Mouse (Mus musculus) liver, adult 2 months (tissue): ENCODE data around the gene Ntn5.

Experiments
- CTCF ChIP-seq: fragments of 200-500 bp; IDR thresholded peaks from 2 replicates; pipeline ENCODE4 v1.5.1; 2011; ENCODE audit warnings: low read depth, low read length, control low read depth
- POLR2A ChIP-seq: fragments of 200-500 bp; IDR thresholded peaks from 2 replicates; pipeline ENCODE4 v1.6.1; 2011; ENCODE audit warnings: low read length, control low read depth; ENCODE audit not compliant: insufficient read depth; ENCODE audit errors: extremely low read depth

DNA sequence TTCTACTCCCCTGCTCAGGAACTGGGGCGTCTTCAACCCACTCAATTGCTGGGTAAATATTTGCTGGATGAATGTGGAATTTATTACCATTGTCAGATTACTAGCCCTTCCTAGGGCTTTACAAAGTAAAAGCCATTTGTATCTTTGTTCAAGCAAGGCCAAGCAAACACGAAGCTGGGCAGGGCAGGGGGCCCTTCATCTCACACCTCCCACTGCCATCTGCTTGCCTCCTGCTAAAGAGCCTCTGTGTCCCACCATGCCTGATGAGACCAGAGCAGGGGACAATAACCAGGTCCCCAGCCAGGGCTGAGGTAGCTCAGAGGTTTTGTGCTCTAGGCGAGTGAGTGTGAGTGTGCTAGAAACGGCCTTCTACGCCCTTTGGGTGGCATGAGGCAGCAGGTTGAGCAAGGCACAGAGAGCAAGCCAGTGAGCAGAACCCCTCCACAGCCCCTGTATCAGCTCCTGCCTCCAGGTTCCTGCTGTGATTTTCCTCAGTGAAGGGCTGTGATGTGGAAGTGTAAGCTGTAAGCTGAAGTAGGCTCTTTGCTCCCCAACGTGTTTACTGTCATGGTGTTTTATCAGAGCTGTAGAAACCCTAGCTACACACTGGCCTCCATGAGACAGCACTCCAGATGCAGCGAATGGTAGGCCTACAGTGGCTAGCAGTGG, 6.1 kb upstream of the Ntn5 start:
- TF ChIP-seq CTCF (no peak), POLR2A (no peak)
